In genomic region chr6:97447020-97447419, GRCm38 (mm10) we compare ENCODE assay signal across 14 mouse cellular contexts.
DNase-seq lines count a peak whose midpoint lies in the region; ATAC-seq and TF ChIP-seq lines count a peak whose summit lies in the region.
"Had no signal": no experiment of that assay in that cellular context is flagged by ENCODE, and none has a peak within 500 bp of the region (broad histone marks: within the 10 kb centered on the region; RNA-seq: fewer than 3 reads in every experiment).

No protein-coding gene starts in this region.

- no peak for TF ChIP-seq POLR2A in kidney, adult 2 months (IDR thresholded peaks at IDR 0.05; ENCODE audit: low read depth, low read length)

- no peak for ATAC-seq in megakaryocyte, adult 5-6 weeks (ENCODE audit: poor library complexity, severe bottlenecking)
- no peak for ATAC-seq in megakaryocyte-erythroid progenitor cell, adult 5-6 weeks (replicated peaks; ENCODE audit: low FRiP score, low TSS enrichment, poor library complexity, severe bottlenecking)
- no peak for ATAC-seq in forebrain, embryonic 11.5 days (replicated peaks; ENCODE audit: low FRiP score)
- ATAC-seq: midbrain, embryonic 15.5 days had no signal

- peaks cover 52% of the 10 kb centered on the region for H3K4me1 ChIP-seq in megakaryocyte, embryonic 14.5 days
- H3K4me1 ChIP-seq in kidney, adult 2 months (ENCODE audit: control insufficient read depth, insufficient read depth, low read length) = peaks cover 32% of the 10 kb centered on the region
- H3K4me1 ChIP-seq in forebrain, embryonic 11.5 days (replicated peaks; ENCODE audit: control insufficient read depth, insufficient read depth, low read length) = no peaks in the 10 kb centered on the region
- H3K4me1 ChIP-seq: midbrain, embryonic 15.5 days; stomach, embryonic 15.5 days had no signal

- H3K4me3 ChIP-seq in megakaryocyte, embryonic 14.5 days (replicated peaks) = peak overlapping the region; percentile 25
- no peak overlapping the region for H3K4me3 ChIP-seq in kidney, adult 2 months (ENCODE audit: insufficient read depth, low read depth, low read length)
- no peak overlapping the region for H3K4me3 ChIP-seq in forebrain, embryonic 11.5 days (ENCODE audit: low read depth, low read length)
- H3K4me3 ChIP-seq: forebrain, embryonic 12.5 days; layer of hippocampus, adult 2 months; limb, embryonic 15.5 days; midbrain, embryonic 15.5 days; stomach, embryonic 15.5 days had no signal

- no peak overlapping the region for H3K4me2 ChIP-seq in forebrain, embryonic 11.5 days (ENCODE audit: low read depth, low read length, severe bottlenecking)
- H3K4me2 ChIP-seq: forebrain, embryonic 12.5 days; limb, embryonic 15.5 days; midbrain, embryonic 15.5 days; stomach, embryonic 15.5 days had no signal

- H3K9ac ChIP-seq in forebrain, embryonic 11.5 days (ENCODE audit: low read length) = no peak overlapping the region
- H3K9ac ChIP-seq: forebrain, embryonic 12.5 days; limb, embryonic 15.5 days; midbrain, embryonic 15.5 days; stomach, embryonic 15.5 days had no signal

- H3K27me3 ChIP-seq in megakaryocyte, embryonic 14.5 days (replicated peaks) = no peaks in the 10 kb centered on the region
- no peaks in the 10 kb centered on the region for H3K27me3 ChIP-seq in kidney, adult 2 months (replicated peaks; ENCODE audit: control insufficient read depth, insufficient read depth, low read length)
- no peaks in the 10 kb centered on the region for H3K27me3 ChIP-seq in forebrain, embryonic 11.5 days (ENCODE audit: control insufficient read depth, insufficient read depth, low read length)
- H3K27me3 ChIP-seq: forebrain, embryonic 12.5 days; limb, embryonic 15.5 days; midbrain, embryonic 15.5 days; stomach, embryonic 15.5 days had no signal

- no peaks in the 10 kb centered on the region for H3K9me3 ChIP-seq in megakaryocyte, embryonic 14.5 days
- no peaks in the 10 kb centered on the region for H3K9me3 ChIP-seq in forebrain, embryonic 11.5 days (ENCODE audit: control insufficient read depth, low read length)
- H3K9me3 ChIP-seq: forebrain, embryonic 12.5 days; limb, embryonic 15.5 days; midbrain, embryonic 15.5 days; stomach, embryonic 15.5 days had no signal

- H3K36me3 ChIP-seq in megakaryocyte, embryonic 14.5 days (replicated peaks; ENCODE audit: low read length) = no peaks in the 10 kb centered on the region
- no peaks in the 10 kb centered on the region for H3K36me3 ChIP-seq in kidney, adult 2 months (ENCODE audit: control insufficient read depth, insufficient read depth, low read length)
- H3K36me3 ChIP-seq in forebrain, embryonic 11.5 days (ENCODE audit: control insufficient read depth, insufficient read depth, low read length) = no peaks in the 10 kb centered on the region
- H3K36me3 ChIP-seq: forebrain, embryonic 12.5 days; limb, embryonic 15.5 days; midbrain, embryonic 15.5 days; stomach, embryonic 15.5 days had no signal

- 19% methylated on average over 4 of the region's 4 CpGs for WGBS in kidney, adult 2 months
- 48% methylated on average over 4 of the region's 4 CpGs for WGBS in forebrain, embryonic 11.5 days

- no peak for TF ChIP-seq CTCF in kidney, adult 2 months (conservative IDR thresholded peaks at IDR 0.05; ENCODE audit: insufficient read depth, insufficient read length, low read depth, low read length)

- peak overlapping the region; percentile 90 for H3K27ac ChIP-seq in kidney, adult 2 months (ENCODE audit: insufficient read depth, low read depth, low read length)
- H3K27ac ChIP-seq in forebrain, embryonic 11.5 days (ENCODE audit: low read depth, low read length) = no peak overlapping the region
- H3K27ac ChIP-seq: forebrain, embryonic 12.5 days; layer of hippocampus, adult 2 months; limb, embryonic 15.5 days; midbrain, embryonic 15.5 days; stomach, embryonic 15.5 days had no signal

- DNase-seq in adrenal gland, adult (ENCODE audit: inconsistent age in 2 of 2, low spot score in 1 of 2) = peak; percentile 64 to 65
- no peak for DNase-seq in adrenal gland, postnatal 4 days (ENCODE audit: low spot score in 2 of 2)
- DNase-seq in kidney, adult 2 months = peak; percentile 96
- peak; percentile 71 for DNase-seq in skeletal muscle tissue, adult 2 months (ENCODE audit: low read depth, low spot score)
- DNase-seq in forebrain, embryonic 11.5 days (ENCODE audit: low spot score) = no peak
- DNase-seq: cerebellum, adult 8-10 months had no signal

Comparison
In these comparisons a context has a peak if more than half of its experiments do, and no peak if none do; other contexts are left out.
1. DNase-seq: peak in adrenal gland, adult (2 of 2), kidney, adult 2 months (single experiment) and skeletal muscle tissue, adult 2 months (single experiment); none in adrenal gland, postnatal 4 days (0 of 2) and forebrain, embryonic 11.5 days (single experiment).